Mouse (Mus musculus): Measurements from ENCODE around the gene 4930447F04Rik.

Gene 4930447F04Rik

GRCm38 (mm10) chrX:66304124-66304523 lies at the start of gene 4930447F04Rik:
TSS of gene 4930447F04Rik (minus strand) at chrX:66304224.
- in situ Hi-C loops (cut with MseI, MboI): no loop called here
